Mouse (Mus musculus) adrenal gland (tissue): ENCODE measurements around the gene Aldh8a1.

Experiments
- intact Hi-C: fragments of 180-260 bp; cut with DNase I; formaldehyde crosslinking; loops from one replicate; pipeline ENCODE4 v1.15.1; 2025

Aldh8a1 gene

DNA sequence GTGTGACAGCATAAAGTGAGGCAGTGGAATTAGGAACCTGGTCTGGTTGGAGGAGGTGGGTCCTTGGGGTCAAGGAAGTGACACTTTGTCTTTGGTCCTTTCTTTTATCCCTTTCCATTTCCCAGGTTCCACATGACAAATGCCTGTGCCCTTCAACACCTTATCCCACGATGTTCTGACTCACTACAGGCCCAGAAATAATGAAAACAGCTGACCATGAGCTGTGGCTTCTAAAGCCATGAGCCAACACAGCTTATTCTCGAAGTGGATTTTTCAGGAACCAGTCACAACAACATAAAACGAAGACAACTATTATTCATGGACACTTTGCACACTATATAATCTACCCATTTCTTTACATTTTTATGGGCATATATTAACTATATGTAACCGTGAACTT, 37.9 kb downstream of the Aldh8a1 start:
- intact Hi-C loops, result no loop called here

DNA sequence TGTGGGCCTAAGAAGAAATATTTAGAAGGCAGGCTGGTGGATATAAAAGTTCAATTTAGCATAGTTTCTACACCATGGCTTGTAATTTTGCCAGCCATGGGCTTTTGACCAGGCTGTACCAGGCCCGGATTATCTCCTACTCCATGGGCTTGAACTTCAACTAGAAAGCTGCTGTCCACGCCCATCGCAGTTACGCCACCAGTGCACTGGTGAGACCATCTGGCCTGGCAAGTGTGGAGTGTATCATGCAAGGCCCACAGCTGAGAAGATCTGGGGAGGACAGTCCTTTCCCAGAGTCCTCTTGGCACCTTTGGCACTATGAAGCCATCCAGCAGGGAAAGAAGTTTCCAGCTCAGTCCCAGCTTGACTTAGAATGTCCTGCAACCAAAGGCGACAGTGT, 39.1 kb downstream of the Aldh8a1 start:
- intact Hi-C loops, result no loop called here

DNA sequence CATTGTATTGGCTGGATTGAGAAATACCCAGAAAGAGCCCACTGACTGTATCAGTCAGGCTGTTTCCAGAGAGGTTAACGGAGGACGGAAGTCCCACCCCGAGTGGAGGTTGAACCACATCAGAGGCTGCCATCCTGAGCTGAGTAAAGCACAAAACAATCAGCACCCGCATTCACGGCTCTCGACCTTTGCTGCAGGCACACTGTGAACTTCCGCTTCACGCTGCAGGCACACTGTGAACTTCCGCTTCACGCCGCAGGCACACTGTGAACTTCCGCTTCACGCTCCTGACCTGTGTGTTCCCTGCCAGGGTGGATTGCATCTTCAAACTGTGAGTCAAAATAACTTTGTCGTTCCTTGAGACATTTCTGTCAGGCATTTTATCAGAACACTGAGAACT, 42.1 kb downstream of the Aldh8a1 start:
- intact Hi-C loops, result no loop called here

DNA sequence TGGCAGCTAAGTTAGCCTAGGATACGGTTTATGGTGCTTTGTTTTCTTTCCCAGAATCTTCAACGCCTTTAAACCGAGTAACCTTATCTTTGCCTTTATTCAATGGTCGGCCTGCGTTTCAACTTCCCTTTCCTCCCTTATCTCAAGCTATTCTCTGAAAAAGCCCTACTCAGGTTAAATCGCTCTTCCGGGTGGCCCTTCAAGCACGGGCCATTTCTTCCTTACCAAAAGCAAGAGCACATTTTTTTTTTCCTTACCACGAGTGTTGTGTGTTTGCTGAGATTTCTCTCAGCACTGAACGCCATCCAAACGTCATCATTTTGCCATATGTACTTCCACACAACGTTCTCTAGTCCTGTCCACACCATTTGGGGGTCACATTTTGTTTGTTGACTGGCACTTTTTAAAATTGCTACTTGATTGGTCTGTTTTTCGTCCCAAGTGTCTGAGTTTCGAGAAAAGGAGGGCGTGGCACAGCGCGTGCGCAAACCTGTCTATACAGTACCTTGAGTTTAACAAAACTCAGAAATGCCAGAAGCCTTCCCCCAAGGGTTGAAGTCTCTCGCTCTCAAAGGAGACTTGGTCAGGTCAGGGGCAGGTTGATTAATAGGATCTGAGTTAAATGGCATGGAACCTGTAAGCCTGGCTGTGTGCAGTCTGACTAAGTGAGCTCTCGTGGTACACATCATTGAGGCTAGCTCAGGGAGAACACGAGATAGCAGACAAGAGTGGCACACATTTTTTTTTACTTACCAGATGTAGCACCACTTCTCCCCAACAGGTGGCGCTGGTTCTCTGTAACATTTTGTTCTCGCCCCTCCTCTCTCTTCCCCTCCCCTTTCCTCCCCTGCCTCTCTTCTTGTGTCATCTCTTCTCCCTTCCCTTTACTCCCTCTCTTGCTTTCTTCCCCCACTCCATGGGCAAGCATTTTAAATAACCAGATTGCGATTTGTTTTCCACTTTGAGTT, 43.6 kb downstream of the Aldh8a1 start:
- intact Hi-C loops, result loop anchor here (2.0 to 5.0 kb wide), 2 partner anchors 42 to 588 kb away; no protein-coding TSS in a partner anchor

DNA sequence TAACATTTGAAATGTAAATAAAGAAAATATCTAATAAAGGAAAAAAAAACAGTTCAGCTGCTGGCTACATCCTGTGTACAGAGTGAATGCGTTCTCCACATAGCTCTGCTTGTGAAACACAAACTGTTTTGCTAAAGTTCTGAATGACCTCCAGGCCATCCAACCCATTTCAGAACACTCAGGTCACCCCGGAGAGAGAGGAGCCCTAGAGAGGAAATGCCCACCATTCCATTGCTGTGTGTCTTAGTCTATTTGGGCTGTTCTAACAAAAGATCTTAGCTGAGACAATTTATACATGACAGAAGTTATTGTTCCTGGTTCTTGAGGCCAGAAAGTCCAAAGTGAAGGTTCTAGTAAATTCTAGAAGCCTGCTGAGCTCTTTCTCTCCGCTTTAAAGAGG, 49.4 kb downstream of the Aldh8a1 start:
- intact Hi-C loops, result no loop called here

DNA sequence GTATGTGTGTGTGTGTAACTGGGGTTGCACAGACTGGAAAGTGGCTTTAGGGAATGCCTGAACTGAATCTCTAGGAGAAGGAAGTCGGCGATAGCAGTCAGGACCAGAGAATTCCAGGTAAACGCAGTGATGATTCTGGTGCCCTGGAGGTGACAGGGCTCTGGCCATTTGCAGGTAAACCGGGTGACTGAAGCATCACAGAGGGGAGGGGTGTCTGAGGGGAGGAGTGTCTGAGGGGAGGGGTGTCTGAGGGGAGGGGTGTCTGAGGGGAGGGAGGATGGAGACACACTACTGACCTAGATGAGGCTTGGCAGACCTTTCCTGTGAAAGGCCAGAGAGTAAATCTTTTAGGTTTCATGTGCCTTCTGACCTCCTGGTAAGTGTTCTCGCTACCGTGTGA, 50.9 kb downstream of the Aldh8a1 start:
- intact Hi-C loops, result no loop called here

DNA sequence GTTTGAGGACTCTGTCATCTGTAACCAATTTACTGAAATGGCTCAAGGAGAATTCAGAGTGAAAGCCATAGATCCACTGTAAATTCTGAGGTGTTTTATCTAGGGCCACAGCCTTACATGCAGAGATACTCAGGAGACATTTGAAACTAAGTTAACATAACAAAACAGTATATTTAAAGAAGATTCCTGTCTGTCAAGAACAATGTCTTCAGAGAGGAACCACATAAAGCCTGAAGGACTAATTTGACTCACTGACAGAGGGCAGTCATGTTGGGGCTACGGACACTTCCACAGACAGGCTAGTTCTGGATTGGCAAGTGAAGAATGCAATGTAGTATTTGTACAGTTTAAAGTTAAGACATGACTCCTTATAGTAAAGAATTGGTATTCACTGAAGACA, 62.2 kb downstream of the Aldh8a1 start:
- intact Hi-C loops, result no loop called here

DNA sequence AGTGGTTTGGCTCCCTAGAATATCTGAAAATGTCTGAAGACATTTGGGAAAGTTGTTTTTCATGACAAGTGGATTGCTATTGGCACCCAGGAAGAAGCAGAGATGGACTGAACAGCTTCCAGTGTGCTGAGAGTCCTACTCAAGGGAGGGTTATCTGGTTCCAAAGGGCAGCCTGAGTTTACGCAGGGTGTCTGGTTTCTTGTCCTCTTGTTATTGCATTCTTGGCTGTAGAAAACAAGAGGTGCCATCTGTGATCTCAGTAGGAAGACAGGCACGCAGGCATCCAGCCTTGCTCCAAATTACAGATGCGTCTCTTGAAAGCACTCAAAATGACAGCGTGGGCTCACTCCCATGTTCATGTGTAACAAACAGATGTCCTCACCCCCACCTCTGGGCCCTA, 63.9 kb downstream of the Aldh8a1 start:
- intact Hi-C loops, result no loop called here

DNA sequence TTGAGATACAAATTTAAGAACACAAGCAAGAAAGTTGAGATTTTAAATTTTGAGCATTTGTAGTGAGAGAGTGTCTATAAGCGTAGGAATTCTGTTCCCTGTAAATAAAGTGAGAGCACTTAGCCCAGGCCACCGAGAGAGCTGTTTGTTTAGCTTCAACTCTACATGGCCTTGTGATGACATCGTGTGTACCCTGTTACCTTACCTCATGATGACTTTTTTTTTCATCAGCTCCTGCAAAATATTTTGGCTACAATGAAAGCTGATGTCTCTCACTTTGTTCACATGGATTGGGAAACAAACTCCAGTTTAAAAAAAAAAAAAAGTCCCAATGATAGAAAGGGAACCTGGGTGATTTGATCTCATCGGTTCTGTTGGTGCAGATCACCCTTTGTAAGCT, 64.6 kb downstream of the Aldh8a1 start:
- intact Hi-C loops, result no loop called here

DNA sequence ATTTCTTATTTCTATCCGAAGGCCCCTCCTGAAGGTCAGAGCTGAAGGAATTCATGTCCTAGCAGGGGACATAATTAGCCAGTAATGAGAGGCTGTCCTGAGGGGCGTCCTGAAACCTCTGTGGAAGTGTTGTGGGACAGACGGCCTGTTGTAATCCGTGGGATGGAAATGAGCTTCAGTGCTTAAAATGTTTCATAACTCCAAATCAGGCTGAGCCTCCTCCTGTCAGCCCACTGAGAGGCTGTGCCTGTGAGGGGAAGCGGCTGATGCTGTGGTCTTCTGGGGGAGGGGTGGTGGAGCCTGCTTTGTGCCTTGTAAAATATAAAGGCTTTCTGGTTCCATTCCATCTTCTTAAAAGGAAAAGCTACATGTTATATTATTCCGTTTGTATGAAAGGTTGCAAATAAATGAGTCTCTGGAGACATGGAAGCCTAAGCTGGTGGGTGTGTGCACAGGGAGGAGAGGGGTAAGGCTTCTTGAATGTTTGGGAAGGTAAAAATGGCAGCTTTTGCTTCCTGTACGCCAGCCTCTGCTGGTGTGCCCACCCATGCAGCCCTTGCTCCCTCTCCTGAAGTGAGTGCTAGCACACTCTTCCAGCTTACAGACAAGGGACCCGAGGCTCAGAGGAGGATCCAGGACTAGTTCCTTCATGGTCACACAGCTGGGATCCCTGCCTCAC, 66.7 kb downstream of the Aldh8a1 start:
- intact Hi-C loops, result no loop called here

DNA sequence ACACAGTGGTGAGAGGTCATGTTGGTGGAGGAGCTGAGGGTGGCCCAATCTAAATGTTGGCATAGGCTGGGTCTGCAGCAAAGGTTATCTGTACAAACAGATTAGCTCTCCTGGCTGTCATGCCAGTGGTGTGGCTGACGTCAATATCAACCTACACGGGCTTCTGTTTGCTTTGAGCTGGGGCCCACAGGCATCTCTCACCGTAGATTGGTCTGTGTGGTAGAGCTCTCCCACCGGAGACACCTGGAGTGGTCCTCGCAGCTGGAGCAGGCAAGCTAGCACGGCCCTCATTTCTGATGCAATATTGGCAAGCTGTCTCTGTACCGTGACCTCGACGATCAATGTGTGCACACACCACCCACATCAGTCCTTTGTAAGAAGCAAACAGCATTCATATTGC, 67.3 kb downstream of the Aldh8a1 start:
- intact Hi-C loops, result no loop called here
